Mouse (Mus musculus): ENCODE measurements at regions not wholly inside any gene's neighbourhood (a gene's known extent, or its start where the extent isn't known, plus 50 kb on each side); places are given as distances from the start of the nearest gene placed in this dataset.

DNA sequence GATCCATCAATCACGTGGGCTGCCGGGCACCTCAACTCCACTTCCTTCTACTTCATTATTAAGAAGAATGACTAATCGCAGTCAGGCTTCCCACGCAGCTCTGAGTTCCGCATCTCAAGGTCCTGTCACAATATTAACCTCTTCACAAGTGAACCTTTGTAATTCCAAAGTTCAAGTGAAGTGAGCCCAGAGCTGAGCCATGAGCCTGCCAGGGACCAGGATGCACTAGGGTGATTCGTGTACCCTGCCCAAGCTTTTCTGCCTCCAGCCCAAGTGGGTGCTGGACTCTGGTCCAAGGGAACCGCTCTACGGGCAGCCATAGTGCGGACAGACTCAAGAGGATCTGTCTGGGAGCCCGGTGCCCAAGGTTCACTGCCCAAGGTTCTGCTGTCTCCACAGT is 463.4 kb downstream of the Ajap1 start:
- in situ Hi-C loops (cut with MboI, MseI) = no loop called here

DNA sequence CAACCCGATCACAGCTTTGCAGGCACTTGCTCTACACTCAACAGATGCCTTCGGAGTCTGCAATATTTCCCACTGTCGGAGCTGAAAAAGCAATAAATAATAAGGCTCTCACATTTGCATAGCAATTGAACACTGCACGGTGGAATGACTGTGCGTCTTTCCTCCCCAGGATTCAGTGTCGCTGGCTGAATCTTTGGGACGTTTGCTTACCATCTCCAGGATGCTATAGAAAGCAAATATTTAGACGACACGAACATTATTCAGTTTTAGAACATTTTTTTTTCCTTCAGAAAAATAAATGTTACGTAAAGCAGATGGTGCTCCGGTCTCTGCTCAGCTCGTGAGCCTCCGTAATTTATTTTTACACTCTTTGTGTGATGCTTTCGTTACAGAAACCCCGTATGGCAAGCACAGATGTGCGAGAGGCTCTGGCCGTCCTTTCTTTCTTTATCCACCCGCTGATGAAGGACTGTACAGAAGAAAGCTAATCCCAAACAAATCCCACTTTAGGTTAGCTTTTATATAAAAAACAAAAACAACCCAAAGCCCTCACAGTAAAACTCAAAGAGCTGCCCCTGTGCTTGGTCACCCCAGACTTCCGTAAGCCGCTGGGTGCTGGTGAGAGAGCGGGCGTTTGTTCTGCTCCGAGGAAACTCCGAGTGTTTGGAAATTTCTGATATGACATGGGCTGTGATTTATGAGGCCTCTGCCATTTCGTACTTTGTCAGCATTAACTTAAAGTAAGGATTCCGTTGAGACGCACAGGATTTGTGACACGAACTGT is 464.3 kb downstream of the Ajap1 start:
- in situ Hi-C loops (cut with MboI, MseI) = no loop called here

DNA sequence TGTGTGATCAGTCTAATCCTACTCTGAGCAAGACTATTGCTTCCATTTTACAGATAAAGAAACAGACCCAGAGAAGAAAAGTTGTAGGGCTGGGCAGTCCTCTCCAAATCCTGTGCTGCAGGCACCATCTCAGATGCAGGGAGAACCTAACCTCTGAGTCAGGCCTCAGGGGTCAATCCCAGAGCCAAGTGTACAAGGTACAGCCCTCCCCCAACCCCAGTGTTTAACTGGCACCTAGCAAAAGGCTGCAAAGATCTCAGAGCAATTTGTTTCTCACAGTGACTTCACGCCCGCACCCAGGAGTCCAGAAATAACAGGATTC is 464.8 kb downstream of the Ajap1 start:
- in situ Hi-C loops (cut with MboI, MseI) = no loop called here

DNA sequence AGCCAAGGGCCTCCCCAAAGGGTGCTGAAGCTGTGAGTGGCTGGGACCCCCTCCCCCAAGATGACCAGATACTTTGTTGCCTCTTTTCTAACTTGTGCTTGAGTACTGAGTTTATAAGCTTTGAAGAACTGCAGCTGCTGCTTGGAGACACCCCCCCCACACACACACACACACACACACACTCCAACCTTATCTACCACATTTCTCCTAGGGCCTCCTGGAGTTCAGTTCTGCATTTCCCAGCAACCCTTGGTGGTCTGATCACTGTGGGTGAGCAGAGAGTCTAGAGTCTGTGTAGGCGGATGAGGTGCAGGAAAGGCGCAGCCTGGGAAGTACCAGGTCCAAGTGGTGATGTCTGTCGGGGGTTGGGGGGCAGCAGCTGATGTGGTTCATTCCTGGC is 479.3 kb downstream of the Ajap1 start:
- in situ Hi-C loops (cut with MboI, MseI) = no loop called here

DNA sequence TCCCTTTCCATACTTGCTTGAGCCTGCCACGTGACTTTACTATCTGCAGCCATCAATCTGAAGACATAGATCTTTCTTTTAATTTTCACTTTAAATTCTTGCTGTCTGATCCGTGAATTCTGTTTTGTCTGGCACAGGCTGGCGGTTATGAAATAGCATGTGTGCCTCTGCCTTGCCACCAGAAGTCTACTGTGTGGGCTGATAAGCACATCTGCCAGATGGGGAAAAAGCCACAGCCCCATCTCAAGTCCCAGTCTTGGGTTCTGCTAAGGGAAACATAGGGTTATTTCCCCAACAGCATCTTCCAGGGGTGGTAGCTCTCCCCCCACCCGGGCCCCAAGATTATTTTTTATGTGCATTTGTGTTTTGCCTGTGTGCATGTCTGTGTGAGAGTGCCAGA is 480.1 kb downstream of the Ajap1 start:
- in situ Hi-C loops (cut with MboI, MseI) = no loop called here

DNA sequence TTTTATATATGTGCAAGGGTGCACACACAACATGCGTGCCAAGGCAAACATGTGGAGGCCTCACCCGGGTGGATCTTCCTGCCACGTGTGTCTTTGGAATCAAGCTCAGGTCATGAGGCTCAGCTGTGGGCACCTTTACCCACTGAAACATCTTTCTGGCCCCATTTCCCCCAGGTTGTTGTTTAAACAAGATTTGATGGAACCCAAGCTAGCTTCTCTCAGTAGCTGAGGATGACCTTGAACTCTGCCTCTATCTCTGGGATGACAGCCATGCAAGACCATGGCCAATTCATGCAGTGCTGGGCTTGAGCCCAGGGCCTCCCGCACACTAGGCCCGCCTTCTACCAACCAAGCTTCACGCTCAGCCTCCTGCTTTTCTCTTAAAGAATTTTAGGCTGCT is 480.9 kb downstream of the Ajap1 start:
- in situ Hi-C loops (cut with MboI, MseI) = no loop called here

DNA sequence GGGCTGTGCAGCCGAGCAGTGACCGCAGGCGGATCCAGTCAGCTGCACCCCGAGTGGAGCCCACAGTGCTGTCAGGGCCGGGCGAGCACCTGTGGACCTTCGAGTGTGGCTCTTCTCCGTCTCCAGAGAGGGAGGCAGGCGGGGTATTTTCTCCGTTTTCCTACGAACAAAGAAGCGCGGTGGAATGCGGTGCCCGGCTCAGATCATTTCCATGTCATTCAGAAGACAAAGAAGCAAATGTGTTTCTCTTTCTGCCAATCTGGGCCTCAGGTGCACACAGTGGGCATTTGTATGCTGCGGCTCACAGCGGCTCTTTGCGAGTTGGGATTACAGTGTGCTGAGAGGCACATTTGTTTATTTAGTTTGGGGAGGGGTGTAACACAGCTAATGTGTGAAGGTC is 483.1 kb downstream of the Ajap1 start:
- in situ Hi-C loops (cut with MboI, MseI) = no loop called here

DNA sequence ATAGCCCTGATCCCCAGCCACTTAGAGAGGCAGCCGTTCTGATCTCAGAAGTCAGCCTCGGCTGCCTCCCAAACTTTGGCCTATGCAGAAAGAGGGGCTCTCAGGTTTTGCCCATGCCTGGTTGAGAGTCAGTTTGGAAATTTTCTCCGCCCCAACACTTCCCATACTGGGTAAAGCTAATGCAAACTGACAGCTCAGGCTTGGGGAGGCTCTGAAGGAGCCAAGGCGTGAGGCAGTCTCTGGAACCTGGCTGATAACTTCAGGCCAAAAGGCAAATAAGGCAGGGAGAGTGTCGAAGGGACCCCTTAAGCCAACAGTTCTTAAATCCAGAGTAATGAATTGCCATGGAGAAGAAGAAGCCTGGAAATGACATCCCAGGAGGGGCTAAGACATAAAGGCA is 485.4 kb downstream of the Ajap1 start:
- in situ Hi-C loops (cut with MboI, MseI) = no loop called here

DNA sequence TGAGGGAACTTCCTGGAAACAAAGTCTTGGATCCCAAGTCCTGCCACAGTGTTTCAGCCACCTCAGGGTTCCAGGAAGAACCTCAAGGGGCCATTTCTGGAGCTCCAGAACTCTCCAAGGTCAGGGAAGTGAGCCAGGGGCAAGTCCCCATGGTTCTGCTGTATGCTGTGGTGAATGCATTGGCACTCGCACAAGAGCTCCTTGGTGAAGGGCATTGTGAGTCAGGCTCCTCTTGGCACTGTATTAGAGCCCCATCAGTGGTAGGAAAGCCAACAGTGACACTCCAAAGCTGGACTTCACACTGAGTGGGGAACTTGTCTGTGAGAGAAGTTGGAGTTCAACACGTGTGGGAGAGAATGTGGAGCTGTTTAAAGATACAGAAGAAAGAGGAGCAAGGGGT is 486.0 kb downstream of the Ajap1 start:
- in situ Hi-C loops (cut with MboI, MseI) = no loop called here

DNA sequence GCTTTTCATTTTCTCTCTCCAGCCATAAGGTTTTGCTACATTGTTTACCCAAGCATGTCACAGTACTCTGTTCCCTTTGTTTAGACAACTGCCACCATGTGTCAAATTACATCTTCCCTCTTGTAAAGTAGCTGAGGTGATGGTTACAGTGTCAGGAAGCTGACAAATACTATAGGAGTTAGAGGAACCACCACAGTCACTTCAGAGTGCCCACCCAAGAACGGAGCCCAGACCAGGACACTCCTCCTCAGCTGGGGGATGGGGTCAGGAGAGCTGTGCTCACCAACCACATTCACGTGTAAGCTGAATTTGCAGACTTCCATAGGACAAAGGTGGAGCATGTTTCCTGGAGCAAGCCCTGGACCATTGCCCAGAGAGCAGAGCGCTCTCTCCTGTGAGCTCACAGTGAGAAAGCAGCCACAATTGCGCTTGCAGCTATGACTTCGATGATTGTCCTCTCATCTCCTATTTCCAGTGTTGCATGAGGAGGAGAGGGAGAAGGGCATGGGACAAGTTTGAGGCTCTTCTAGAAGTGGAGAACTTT is 487.5 kb downstream of the Ajap1 start:
- in situ Hi-C loops (cut with MboI, MseI) = no loop called here

DNA sequence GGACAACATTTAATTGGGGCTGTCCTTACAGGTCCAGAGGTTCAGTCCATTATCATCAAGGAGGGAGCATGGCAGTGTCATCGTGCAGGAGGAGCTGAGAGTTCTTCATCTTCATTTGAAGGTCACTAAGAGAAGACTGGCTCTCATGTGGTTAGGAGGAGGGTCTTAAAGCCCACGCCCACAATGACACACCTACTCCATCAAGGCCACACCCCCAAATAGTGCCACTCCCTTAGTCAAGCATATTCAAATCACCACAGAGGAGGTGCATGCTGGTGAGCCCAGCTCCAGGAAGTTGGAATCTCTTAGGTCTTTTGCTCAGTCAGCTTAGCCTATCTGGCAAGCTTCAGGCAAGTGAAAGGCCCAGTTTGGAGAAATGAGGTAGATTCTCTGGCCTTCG is 488.4 kb downstream of the Ajap1 start:
- in situ Hi-C loops (cut with MboI, MseI) = no loop called here

DNA sequence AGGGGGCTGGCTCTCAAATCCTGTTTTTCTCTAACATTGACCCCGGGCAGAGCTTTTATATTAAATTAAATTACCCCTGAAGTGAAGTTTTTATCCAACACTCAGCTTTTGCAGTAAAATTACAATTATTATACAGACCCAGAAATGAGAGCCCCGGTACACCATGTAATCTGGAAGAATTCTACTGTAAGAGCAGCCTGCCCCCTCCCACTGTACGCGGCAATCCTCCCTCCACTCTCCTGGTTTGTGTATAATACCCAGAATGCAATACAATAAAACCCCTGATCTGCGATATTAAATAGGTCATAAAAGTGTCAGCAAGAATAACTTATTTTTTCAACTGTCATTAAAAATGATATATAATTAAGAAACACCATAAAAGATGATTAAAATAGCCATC is 492.3 kb downstream of the Ajap1 start:
- in situ Hi-C loops (cut with MboI, MseI) = no loop called here

DNA sequence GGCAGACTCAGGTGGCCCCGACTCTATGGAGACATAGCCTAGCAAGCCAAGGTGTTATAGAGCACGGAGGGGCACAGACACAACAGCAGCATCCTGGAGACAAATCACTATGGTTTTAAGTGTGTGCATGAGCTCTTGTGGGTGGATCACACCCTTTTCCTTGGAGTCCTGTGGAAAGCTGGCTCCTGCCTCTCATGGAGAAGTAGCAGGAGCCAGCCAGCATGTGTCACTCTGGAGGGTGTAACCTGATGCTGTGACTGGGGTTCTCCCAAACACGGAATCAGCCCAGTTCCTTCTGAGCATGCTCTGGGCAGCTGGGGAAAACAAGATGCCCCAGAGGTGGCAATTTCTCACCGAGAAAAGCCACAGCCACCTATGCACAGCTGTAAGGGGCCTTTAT is 494.9 kb downstream of the Ajap1 start:
- in situ Hi-C loops (cut with MboI, MseI) = no loop called here

DNA sequence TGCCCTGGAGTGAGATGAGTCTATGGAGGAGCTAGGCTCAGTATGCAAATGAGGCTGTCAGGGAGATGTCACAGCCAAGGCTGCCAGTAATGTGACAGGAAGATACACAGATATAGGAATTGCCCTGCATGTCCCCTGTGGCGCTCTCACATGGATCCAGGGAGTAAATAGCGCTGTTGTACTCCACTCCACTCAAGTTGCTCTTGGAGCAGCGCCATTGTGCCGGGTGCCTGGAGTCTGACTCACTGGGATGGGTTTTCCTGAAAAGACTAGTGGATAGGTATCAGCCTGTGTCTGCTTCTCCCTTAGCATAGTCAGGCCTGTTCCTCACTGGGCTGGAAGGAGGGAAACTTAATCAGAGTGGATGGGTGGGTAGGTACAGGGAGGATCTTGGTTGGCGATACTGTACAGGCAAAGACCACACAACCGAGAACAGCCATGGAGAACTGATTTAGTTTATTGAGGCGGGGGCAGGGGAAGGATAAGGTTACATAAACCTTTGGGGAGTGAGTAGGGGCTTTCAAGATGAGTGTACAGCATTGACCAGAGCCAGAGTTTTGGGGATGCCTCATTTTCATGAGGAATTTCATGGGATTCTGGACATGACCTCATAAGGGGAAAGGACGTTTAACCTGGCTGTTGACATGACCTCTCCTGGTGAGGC is 497.5 kb upstream of the Kcnab2 start:
- in situ Hi-C loops (cut with MboI, MseI) = no loop called here

DNA sequence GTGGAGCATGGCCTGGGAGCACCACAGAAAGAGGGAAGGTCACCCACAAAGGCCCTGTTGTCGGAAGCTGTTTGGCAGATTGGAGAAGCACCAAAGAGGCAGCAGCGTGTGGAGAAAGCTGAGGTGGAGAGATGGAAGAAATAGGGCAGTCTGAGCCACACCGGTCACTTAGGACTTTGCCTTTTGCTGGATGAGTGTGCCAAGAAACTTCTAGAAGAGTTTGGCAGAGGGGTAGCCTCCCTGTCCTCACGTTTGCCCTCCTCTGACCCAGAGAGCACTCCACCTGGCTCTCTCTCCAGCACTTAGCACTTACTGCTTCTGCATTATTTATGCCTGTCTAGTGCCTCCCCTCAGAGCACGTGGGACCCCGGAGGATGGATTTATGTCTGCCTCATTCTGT is 485.3 kb upstream of the Kcnab2 start:
- in situ Hi-C loops (cut with MboI, MseI) = no loop called here

DNA sequence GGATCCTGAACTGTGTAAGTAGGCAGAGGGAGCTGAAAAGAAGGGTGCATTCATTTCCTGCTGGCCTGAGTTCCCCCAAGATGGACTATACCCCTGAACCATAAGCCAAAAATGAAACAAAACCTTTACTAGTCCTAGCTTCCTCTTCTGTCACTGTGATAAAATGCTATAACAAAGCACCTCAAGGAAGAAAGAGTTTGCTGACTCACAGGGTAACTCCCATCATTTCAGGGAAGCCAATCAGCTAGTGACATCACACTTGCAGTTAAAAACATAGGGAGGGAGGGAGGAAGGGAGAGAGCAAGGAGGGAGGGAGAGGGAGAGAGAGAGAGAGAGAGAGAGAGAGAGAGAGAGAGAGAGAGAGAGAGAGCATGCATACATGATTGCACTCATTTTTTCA is 484.5 kb upstream of the Kcnab2 start:
- in situ Hi-C loops (cut with MboI, MseI) = no loop called here

DNA sequence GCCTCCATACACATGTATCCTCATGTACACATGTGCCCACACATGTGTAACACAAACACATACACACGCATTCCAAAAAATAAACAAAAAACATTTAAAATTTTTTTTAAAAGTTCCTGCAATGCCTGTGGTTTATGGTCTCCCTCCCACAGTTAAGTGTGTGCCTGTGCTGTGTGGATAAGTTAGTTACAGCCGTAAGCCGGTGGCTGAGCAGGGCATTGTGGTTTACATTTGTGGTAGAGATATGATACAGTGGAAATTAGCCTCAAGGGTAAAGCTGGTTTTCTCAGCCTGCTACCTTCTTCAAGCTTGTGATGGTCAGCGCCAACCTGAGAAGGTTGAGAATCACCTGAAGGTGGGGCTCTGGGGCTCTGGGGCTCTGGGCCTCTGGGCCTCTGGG is 484.0 kb upstream of the Kcnab2 start:
- in situ Hi-C loops (cut with MboI, MseI) = no loop called here

DNA sequence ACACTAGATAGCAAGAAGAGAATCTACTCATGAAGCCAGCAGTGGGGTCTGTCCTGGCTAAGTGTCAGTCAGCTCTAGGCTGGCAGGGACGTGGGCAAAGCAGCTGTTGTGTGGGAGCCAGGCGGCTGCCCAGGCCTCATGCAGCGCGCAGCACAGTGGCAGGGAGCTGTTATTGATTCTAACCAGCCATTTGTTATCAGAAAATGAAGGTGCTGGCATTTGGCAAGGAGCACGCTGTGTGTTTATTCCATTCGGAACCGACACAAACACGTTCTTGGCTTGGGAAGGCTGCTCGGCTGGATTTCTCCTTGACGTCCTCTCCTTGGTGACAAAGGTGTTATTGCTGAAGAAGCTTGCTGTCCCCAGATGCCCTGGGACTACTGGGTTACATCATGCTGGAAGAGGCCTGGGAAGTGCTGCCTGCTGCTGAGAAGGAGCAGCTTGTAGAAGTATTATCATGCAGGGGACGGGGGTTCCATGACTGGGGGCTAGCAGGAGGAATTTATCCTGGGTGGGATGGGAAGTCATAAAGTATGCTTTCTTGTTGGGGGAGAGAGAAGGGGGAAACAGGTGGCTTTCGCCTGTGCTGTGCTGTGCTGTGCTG is 482.1 kb upstream of the Kcnab2 start:
- in situ Hi-C loops (cut with MboI, MseI) = no loop called here

DNA sequence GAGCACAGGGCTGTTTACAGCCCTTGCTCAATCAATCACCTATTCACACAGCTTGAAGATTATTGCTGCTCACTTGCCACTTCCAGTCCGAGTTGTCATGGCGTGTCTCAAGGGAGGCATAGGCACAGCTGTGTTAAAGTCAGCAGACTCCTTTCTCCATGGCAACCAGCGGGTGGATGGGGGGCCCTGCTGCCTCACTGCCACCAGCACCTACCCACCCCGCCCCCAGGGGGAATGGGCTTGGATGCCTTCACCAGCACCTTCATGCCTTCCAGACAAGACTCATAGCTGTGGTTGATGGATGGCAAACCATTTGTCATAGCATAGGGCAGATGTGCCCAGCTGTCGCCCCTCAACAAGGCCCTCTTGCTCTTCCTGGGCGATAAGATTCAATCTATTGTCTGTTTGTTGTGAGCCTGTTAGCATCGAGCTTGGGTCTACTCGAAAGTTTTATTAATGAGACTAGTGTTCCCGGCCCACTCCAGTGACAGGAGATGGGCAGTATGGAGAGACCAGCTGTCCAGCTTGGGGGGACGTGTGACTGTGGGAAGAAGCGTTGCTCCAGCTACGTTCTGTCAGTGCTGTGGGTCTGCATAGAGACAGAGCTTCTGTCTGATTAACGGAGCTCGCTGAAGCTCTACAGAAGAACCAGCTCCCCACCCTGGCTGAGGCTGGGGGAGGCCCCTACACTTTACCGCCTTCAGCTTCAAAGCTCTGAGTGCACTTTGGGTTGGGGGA is 475.7 kb upstream of the Kcnab2 start:
- in situ Hi-C loops (cut with MboI, MseI) = no loop called here

DNA sequence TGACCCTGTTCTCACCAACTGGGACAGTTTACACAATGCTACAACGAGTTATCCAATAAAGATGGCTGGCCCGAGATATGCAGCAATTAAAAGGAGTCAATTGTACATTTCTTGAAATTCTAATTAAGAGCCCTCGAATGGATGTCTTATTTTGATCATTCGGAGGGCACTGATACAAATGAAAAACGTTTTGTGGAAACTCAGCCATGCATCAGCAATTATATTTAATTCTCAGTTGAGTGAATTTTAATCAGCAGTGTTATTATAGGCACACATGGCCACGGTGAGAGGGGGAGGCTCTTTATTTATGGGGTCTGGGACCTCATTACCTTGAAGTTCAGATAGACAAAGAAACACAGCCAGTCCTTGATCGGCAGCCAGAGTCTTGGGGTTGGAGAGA is 471.3 kb upstream of the Kcnab2 start:
- in situ Hi-C loops (cut with MboI, MseI) = no loop called here

DNA sequence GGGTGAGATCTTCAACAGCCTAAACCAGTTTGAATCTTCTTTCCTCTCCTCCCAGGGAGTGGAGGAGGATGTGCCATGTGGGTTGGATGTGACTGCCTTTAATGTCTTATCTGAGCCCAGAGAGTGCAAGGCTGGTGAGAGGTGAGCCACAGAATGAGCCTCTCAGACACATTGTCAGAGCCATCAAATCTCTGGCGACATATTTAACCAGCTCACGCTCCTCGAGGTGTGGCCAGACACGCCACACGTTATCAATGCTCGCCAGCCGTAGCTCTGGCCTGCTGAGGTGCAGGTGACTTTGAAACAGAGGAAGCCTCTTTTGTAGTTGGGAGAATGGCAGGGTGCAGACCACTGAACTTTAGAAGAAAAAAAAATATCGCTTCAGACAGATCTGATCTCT is 463.5 kb upstream of the Kcnab2 start:
- in situ Hi-C loops (cut with MboI, MseI) = no loop called here

DNA sequence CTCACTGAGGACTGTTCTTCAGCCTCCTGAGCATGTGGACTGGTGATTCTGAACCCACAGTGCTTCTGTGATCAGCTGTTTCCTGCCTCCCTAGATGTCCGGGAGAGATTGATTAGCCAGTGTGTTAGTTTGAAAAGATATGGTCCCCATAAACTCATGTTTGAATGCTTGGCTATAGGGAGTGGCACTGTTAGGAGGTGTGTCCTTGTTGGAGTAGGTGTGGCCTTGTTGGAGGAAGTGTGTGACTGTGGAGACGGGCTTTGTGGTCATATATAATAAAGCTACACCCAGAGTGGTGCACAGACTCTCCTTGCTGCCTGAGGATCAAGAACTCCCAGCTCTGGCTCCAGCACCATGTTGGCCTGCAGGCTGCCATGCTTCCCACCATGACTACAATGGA is 458.9 kb upstream of the Kcnab2 start:
- in situ Hi-C loops (cut with MboI, MseI) = no loop called here

Data from T-helper 1 cell (primary cell).